Mouse (Mus musculus) forebrain, embryonic 15.5 days (tissue): ENCODE measurements around the gene Rab33b. TPM values are rescaled to one million over a fixed set of nuclear protein-coding genes. Genes with fewer than 3 reads are reported as not detected.

Source experiments
- ATAC-seq: fragments of 200-750 bp; cut with Nextera tagmentation; replicated peaks from 2 replicates; pipeline ENCODE4 v1.8.0; 2017; ENCODE audit warnings: mild to moderate bottlenecking, moderate TSS enrichment, moderate library complexity
- H3K27ac ChIP-seq: fragments of 300-500 bp; sonication (generic); replicated peaks from 2 replicates; pipeline ENCODE4 v1.5.1; 2015; ENCODE audit warnings: mild to moderate bottlenecking, inconsistent platforms
- H3K27me3 ChIP-seq: fragments of 300-500 bp; sonication (generic); 2 replicates; pipeline ENCODE4 v1.6.1; 2015; ENCODE audit warnings: inconsistent platforms
- H3K36me3 ChIP-seq: fragments of 300-500 bp; sonication (generic); 2 replicates; pipeline ENCODE4 v1.6.1; 2015; ENCODE audit warnings: mild to moderate bottlenecking, inconsistent platforms
- H3K4me1 ChIP-seq: fragments of 300-500 bp; sonication (generic); 2 replicates; pipeline ENCODE4 v1.6.1; 2015; ENCODE audit warnings: inconsistent platforms
- H3K4me2 ChIP-seq: fragments of 300-500 bp; sonication (generic); replicated peaks from 2 replicates; pipeline ENCODE4 v1.6.1; 2015; ENCODE audit warnings: mild to moderate bottlenecking, inconsistent platforms
- H3K4me3 ChIP-seq: fragments of 300-500 bp; sonication (generic); 2 replicates; pipeline ENCODE4 v1.5.1; 2015; ENCODE audit warnings: mild to moderate bottlenecking, inconsistent platforms
- H3K9ac ChIP-seq: fragments of 300-500 bp; sonication (generic); replicated peaks from 2 replicates; pipeline ENCODE4 v1.6.1; 2015; ENCODE audit warnings: mild to moderate bottlenecking, inconsistent platforms
- H3K9me3 ChIP-seq: fragments of 300-500 bp; sonication (generic); 2 replicates; pipeline ENCODE4 v1.6.1; 2016; ENCODE audit warnings: inconsistent platforms
- WGBS: fragments of 180-500 bp; shearing (Covaris S2); methylation state at CpG from one replicate; pipeline ENCODE4 v1.1.7; 2015; ENCODE audit warnings: mixed read lengths; 5-methylcytosine and 5-hydroxymethylcytosine counted together
- polyA plus RNA-seq: library from polyadenylated mRNA; unstranded; fragments of >200 nt; fragmentation: Nextera tagmentation; extraction: Ambion mirVana; gene quantifications from 2 replicates; pipeline ENCODE4 v1.2.1, GENCODE M21; 2015

The Rab33b gene
- polyA plus RNA-seq, 1 experiment from 2014 or later: 27.8 TPM

GRCm38 (mm10) chr3:51517878-51518762 lies 34.4 kb downstream of the Rab33b start:
- Histone ChIP-seq H3K9ac (no peak overlapping the region), H3K9me3 (no peaks in the 10 kb centered on the region), H3K27me3 (no peaks in the 10 kb centered on the region), H3K36me3 (peaks cover 47% of the 10 kb centered on the region), H3K27ac (no peak overlapping the region), H3K4me2 (no peak overlapping the region), H3K4me3 (no peak overlapping the region), H3K4me1 (no peaks in the 10 kb centered on the region)
- 81% methylated on average over 12 of the region's 12 CpGs for WGBS
- ATAC-seq: no peak

DNA sequence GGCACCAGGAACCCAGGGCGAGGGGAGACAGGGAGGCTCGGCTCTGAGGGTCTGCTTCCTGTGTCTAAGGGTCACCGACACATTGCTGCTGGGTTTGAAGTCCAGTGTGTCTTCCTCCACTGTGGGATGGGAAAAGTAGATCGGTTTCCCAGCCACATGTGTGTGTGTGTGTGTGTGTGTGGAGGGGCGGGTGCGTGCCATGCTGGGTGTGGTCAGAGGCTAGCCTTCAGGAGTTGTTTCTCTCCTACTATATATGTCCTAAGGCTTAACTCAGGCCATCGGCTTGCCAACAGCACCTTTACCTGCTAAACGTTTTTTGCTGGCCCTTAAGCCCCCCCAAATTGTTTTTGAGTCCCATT lies 35.0 kb downstream of the Rab33b start:
- Histone ChIP-seq H3K9ac (no peak overlapping the region), H3K4me1 (no peaks in the 10 kb centered on the region), H3K4me3 (no peak overlapping the region), H3K36me3 (peaks cover 53% of the 10 kb centered on the region), H3K4me2 (no peak overlapping the region), H3K9me3 (no peaks in the 10 kb centered on the region), H3K27me3 (no peaks in the 10 kb centered on the region), H3K27ac (no peak overlapping the region)
- 77% methylated on average over 8 of the region's 8 CpGs for WGBS
- no peak for ATAC-seq

- no peaks in the 10 kb centered on the region for H3K4me1 ChIP-seq
- 93% methylated on average over 14 of the region's 14 CpGs for WGBS
- no peaks in the 10 kb centered on the region for H3K27me3 ChIP-seq
- H3K9ac ChIP-seq: no peak overlapping the region
- H3K9me3 ChIP-seq: no peaks in the 10 kb centered on the region
- no peak overlapping the region for H3K4me2 ChIP-seq
- H3K27ac ChIP-seq: no peak overlapping the region
- ATAC-seq: no peak
- H3K36me3 ChIP-seq: peaks cover 78% of the 10 kb centered on the region
- H3K4me3 ChIP-seq: no peak overlapping the region
Observed at GRCm38 (mm10) chr3:51521262-51521661, 37.5 kb downstream of the Rab33b start.

- H3K4me3 ChIP-seq: no peak overlapping the region
- no peak overlapping the region for H3K4me2 ChIP-seq
- no peak for ATAC-seq
- WGBS: 87% methylated on average over 16 of the region's 16 CpGs
- peaks cover 91% of the 10 kb centered on the region for H3K36me3 ChIP-seq
- no peak overlapping the region for H3K9ac ChIP-seq
- H3K9me3 ChIP-seq: no peaks in the 10 kb centered on the region
- H3K27me3 ChIP-seq: no peaks in the 10 kb centered on the region
- no peaks in the 10 kb centered on the region for H3K4me1 ChIP-seq
- H3K27ac ChIP-seq: no peak overlapping the region
Observed at GRCm38 (mm10) chr3:51525186-51525785, 41.6 kb downstream of the Rab33b start.

DNA sequence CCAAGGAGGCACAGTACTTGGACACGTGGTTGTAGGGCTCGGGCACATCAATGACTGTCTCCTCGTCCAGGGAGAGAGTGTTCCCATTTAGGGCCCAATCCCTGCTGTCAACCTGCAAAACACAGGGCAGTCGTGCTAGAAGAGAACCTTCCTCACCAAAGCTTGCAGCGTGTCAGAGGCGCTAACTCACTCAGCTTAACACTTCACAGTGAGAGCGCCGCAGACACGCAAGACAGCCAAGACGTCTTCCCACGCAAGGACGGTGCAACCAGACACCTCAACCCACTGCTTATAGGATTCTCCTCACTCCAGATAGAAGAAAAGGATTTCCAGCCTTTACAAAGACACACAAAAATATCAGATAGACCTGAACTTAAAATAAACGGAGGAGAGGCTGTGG lies 43.2 kb downstream of the Rab33b start:
- ATAC-seq: no peak
- no peak overlapping the region for H3K27ac ChIP-seq
- no peaks in the 10 kb centered on the region for H3K9me3 ChIP-seq
- no peak overlapping the region for H3K4me3 ChIP-seq
- no peak overlapping the region for H3K9ac ChIP-seq
- H3K27me3 ChIP-seq: no peaks in the 10 kb centered on the region
- peaks cover under 1% of the 10 kb centered on the region; the same call in 1 of the 2 replicates for H3K4me1 ChIP-seq
- 91% methylated on average over 13 of the region's 13 CpGs for WGBS
- peaks cover 89% of the 10 kb centered on the region for H3K36me3 ChIP-seq
- no peak overlapping the region for H3K4me2 ChIP-seq

GRCm38 (mm10) chr3:51531473-51532281 lies 48.0 kb downstream of the Rab33b start:
- Histone ChIP-seq H3K36me3 (peaks cover 76% of the 10 kb centered on the region), H3K4me1 (peaks cover 6% of the 10 kb centered on the region; the same call in 1 of the 2 replicates), H3K4me2 (no peak overlapping the region), H3K4me3 (no peak overlapping the region), H3K27me3 (no peaks in the 10 kb centered on the region), H3K27ac (peak overlapping the region; percentile 68), H3K9me3 (no peaks in the 10 kb centered on the region), H3K9ac (no peak overlapping the region)
- peak; percentile 69 for ATAC-seq
- 56% methylated on average over 13 of the region's 13 CpGs for WGBS

- Histone ChIP-seq H3K4me2 (no peak overlapping the region), H3K9me3 (no peaks in the 10 kb centered on the region), H3K27ac (peak overlapping the region; percentile 68), H3K27me3 (no peaks in the 10 kb centered on the region), H3K4me1 (peaks cover 6% of the 10 kb centered on the region; the same call in 1 of the 2 replicates), H3K36me3 (peaks cover 72% of the 10 kb centered on the region), H3K9ac (no peak overlapping the region), H3K4me3 (no peak overlapping the region)
- ATAC-seq: 0 out of 2 replicates have a peak, but pooled peaks have one; percentile 19
- 72% methylated on average over 5 of the region's 5 CpGs for WGBS
Observed at GRCm38 (mm10) chr3:51532282-51532620, 48.5 kb downstream of the Rab33b start.

DNA sequence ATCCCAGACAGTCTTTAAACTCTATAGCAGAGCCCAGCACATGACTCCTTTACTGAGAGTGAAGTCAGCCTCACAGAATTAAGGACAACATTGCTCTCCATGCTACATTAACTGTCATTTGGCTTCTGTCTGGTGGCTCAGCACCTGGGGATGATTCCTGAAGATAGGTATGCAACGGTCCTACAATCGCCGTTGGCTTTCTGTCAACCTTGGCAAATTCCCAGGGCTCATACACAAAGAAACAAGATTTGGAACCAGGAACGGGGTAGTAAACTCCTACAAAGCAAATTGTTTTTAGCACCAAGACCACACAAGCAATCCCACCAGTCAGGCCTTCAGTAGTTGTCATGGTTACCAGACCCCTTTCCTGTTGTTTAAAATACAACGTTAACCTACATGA lies 49.9 kb downstream of the Rab33b start:
- Histone ChIP-seq H3K4me3 (no peak overlapping the region), H3K4me2 (no peak overlapping the region), H3K36me3 (peaks cover 74% of the 10 kb centered on the region), H3K9ac (no peak overlapping the region), H3K9me3 (no peaks in the 10 kb centered on the region), H3K27ac (no peak overlapping the region), H3K4me1 (peaks cover 6% of the 10 kb centered on the region; the same call in 1 of the 2 replicates), H3K27me3 (no peaks in the 10 kb centered on the region)
- WGBS: 65% methylated on average over 5 of the region's 5 CpGs
- ATAC-seq: no peak

- H3K36me3 ChIP-seq: peaks cover 75% of the 10 kb centered on the region
- H3K4me1 ChIP-seq: peaks cover 6% of the 10 kb centered on the region; the same call in 1 of the 2 replicates
- H3K9ac ChIP-seq: no peak overlapping the region
- H3K4me2 ChIP-seq: no peak overlapping the region
- WGBS: 86% methylated on average over 9 of the region's 9 CpGs
- no peaks in the 10 kb centered on the region for H3K9me3 ChIP-seq
- no peak overlapping the region for H3K4me3 ChIP-seq
- no peak for ATAC-seq
- H3K27ac ChIP-seq: no peak overlapping the region
- no peaks in the 10 kb centered on the region for H3K27me3 ChIP-seq
Observed at GRCm38 (mm10) chr3:51534013-51534412, 50.3 kb downstream of the Rab33b start.

GRCm38 (mm10) chr3:51539567-51540408 lies 56.1 kb downstream of the Rab33b start:
- Histone ChIP-seq H3K27me3 (no peaks in the 10 kb centered on the region), H3K4me3 (no peak overlapping the region), H3K9me3 (no peaks in the 10 kb centered on the region), H3K36me3 (peaks cover 61% of the 10 kb centered on the region), H3K4me2 (no peak overlapping the region), H3K9ac (no peak overlapping the region), H3K4me1 (peaks cover 14% of the 10 kb centered on the region), H3K27ac (no peak overlapping the region; the same call in 1 of the 2 replicates)
- no peak for ATAC-seq
- 53% methylated on average over 15 of the region's 15 CpGs for WGBS

DNA sequence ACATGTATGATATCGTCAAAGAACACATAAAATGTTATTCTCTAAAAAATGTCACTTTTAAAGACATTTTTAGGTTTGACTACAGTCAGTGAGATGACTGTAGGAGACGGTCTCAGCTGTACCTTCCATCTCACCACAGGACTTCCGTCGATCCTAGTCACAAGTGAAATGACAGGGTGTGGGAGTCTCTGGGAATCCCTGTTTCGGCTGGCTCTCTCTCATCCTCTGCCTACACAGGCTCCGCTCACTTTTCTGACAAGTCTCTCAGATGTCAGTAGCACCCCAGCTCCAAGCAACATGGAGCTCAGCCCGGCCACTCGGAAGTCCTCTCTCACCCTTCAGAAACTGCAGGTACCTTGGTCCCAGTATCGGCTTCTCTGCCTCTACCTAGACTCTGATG lies 56.9 kb downstream of the Rab33b start:
- 97% methylated on average over 9 of the region's 9 CpGs for WGBS

More for the DNA sequence above, 56.9 kb downstream of the Rab33b start:
- Histone ChIP-seq H3K27me3 (no peaks in the 10 kb centered on the region), H3K36me3 (peaks cover 55% of the 10 kb centered on the region), H3K4me3 (no peak overlapping the region), H3K4me2 (no peak overlapping the region), H3K4me1 (peaks cover 22% of the 10 kb centered on the region), H3K9me3 (no peaks in the 10 kb centered on the region), H3K9ac (no peak overlapping the region), H3K27ac (no peak overlapping the region)
- no peak for ATAC-seq
